Mouse (Mus musculus): Measurements from ENCODE around the gene Vldlr.

Vldlr gene

GRCm38 (mm10) chr19:27216318-27216717, at the start of gene Vldlr:
TSS of gene Vldlr (plus strand) at chr19:27216484.
- DNase-seq (ENCODE audit: low spot score in 2 of 2), result peak; percentile 59 to 73

GRCm38 (mm10) chr19:27167601-27168319, 48.5 kb upstream of the Vldlr start:
- no peak for DNase-seq (ENCODE audit: low spot score in 2 of 2)

- no peak for DNase-seq (ENCODE audit: low spot score in 2 of 2)
These were observed 42.4 kb upstream of the Vldlr start for GRCm38 (mm10) chr19:27173836-27174235.

GRCm38 (mm10) chr19:27175617-27176016, 40.7 kb upstream of the Vldlr start:
- DNase-seq (ENCODE audit: low spot score in 2 of 2), result no peak

GRCm38 (mm10) chr19:27176558-27176957, 39.7 kb upstream of the Vldlr start:
- no peak for DNase-seq (ENCODE audit: low spot score in 2 of 2)

- no peak for DNase-seq (ENCODE audit: low spot score in 2 of 2)
These were observed 38.0 kb upstream of the Vldlr start for GRCm38 (mm10) chr19:27178195-27178807.

- DNase-seq (ENCODE audit: low spot score in 2 of 2), result peak; percentile 45 to 68
These were observed 35.7 kb upstream of the Vldlr start for GRCm38 (mm10) chr19:27180351-27181122.

GRCm38 (mm10) chr19:27183511-27183910, 32.8 kb upstream of the Vldlr start:
- no peak for DNase-seq (ENCODE audit: low spot score in 2 of 2)

GRCm38 (mm10) chr19:27203711-27204238, 12.5 kb upstream of the Vldlr start:
- no peak for DNase-seq (ENCODE audit: low spot score in 2 of 2)

- DNase-seq (ENCODE audit: low spot score in 2 of 2), result peak in 1 of 2 experiments; percentile 32
These were observed 5.3 kb upstream of the Vldlr start for GRCm38 (mm10) chr19:27210991-27211390.

GRCm38 (mm10) chr19:27215596-27215995, 688 bp upstream of the Vldlr start:
- DNase-seq (ENCODE audit: low spot score in 2 of 2), result no peak

- peak; percentile 81 to 84 for DNase-seq (ENCODE audit: low spot score in 2 of 2)
These were observed 601 bp downstream of the Vldlr start for GRCm38 (mm10) chr19:27216767-27217403.

GRCm38 (mm10) chr19:27217404-27217940, 1.2 kb downstream of the Vldlr start:
- peak; percentile 77 to 78 for DNase-seq (ENCODE audit: low spot score in 2 of 2)

- DNase-seq (ENCODE audit: low spot score in 2 of 2), result peak; percentile 52 to 61
These were observed 1.7 kb downstream of the Vldlr start for GRCm38 (mm10) chr19:27217941-27218411.

- DNase-seq (ENCODE audit: low spot score in 2 of 2), result peak; percentile 76 to 82
These were observed 2.4 kb downstream of the Vldlr start for GRCm38 (mm10) chr19:27218561-27219262.

- DNase-seq (ENCODE audit: low spot score in 2 of 2), result no peak
These were observed 3.3 kb downstream of the Vldlr start for GRCm38 (mm10) chr19:27219586-27219985.

- no peak for DNase-seq (ENCODE audit: low spot score in 2 of 2)
These were observed 6.8 kb downstream of the Vldlr start for GRCm38 (mm10) chr19:27223046-27223445.

GRCm38 (mm10) chr19:27224356-27224755, 8.1 kb downstream of the Vldlr start:
- no peak for DNase-seq (ENCODE audit: low spot score in 2 of 2)

- DNase-seq (ENCODE audit: low spot score in 2 of 2), result no peak
These were observed 10.3 kb downstream of the Vldlr start for GRCm38 (mm10) chr19:27226626-27227025.

- peak; percentile 61 to 64 for DNase-seq (ENCODE audit: low spot score in 2 of 2)
These were observed 10.8 kb downstream of the Vldlr start for GRCm38 (mm10) chr19:27227131-27227530.

- no peak for DNase-seq (ENCODE audit: low spot score in 2 of 2)
These were observed 12.0 kb downstream of the Vldlr start for GRCm38 (mm10) chr19:27228254-27228653.

Measured in right cerebral cortex, postnatal 10 days (tissue).